Mouse (Mus musculus) urinary bladder, postnatal 25 days (tissue): Measurements from ENCODE around the gene Chpt1.
A peak's percentile ranks its signal among the peaks of the same experiment; 100 is the strongest.
"Not testable (repeated sequence)": the region's sequence is repeated elsewhere in the genome, so short reads cannot be mapped to it uniquely, and the experiment has no call there.

Source experiments
- DNase-seq: peaks from one replicate; pipeline ENCODE4 v3.0.0; 2022; ENCODE audit warnings: low spot score

Gene Chpt1

DNA sequence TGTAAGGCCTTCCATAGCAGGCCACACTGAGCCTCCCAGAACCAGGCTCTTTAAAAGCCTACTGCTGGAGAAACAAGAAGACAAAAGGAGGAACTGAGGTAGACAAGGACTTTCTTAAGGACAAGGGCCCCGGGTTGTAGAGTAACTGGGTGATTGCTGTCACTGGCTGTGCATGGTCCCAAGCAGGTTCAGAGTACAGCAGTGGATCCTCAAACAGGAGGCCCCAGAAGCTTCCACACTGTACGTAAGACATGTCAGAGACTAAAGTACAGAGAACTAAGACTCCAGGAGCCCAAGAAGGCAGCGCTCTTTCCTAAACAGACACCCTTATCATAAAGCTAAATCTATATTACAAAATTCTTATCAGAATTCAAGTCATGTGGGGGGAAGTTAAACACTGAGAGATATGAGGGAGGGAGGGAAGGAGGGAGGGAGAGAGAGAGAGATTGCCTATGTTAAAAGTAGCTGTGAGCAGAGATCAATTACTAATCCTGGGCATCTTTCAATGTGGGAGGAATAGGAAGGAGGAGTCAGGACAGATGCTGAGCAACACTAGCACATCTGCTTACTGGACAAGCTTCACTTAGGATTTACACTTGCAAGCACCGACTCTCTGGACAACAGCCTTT lies 8.8 kb downstream of the Chpt1 start:
- DNase-seq: no peak

DNA sequence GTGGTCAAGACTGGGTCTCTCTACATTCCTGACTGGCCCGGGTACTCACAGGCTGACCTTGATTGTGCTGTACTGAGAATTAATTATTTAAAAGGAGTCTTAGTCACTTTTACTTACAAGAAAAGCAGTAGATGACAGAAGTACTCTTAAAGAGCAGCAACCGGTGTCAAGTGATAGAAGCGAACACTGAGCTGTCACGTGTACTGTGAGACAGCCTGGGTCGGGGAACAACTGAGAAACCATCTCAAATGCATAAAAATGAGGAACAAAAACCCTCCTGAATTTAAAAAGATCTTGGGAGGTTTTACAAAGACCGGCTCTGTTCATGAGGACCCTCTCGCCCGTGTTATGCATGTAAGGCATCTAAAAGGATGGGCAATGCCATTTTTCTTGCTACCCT lies 11.2 kb downstream of the Chpt1 start:
- no peak for DNase-seq

DNA sequence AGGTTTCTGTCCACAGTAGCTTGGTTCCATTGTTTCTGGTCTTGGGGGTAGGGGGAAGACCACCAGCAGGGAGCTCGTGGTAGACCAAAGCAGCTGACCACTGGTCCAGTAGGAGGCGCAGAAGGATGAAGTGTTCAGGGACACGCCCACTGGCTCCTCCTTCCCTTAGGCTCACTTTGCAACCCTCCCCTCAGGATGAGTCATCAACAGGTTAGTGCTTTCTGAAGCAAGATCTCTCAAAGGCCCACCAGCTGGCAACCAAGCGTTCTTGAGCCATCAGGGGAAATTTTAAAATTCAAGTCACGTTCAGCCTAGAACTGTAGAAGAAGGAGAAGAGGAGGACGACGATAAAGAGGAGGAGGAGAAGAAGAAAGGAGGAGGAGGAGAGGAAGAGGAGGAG lies 12.2 kb downstream of the Chpt1 start:
- no peak for DNase-seq

DNA sequence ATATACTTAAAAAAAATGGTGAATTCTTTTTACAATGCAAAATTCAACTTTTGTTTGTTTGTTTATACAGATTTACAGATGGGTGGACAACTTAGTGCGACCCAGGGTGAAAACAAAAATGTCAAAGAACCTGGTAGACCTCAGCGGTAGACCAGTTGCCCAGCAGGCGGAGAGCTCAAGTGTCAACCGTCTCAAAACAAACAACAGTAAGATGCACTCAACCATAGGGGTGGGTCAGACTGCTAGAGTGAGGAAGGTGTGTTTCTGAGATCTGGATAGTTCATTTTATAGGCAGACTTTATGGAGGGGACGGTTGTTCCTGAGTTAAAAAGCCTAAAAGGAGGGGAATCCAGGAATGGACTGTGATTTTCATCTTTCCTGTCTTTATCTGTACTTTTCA lies 15.2 kb downstream of the Chpt1 start:
- no peak for DNase-seq

DNA sequence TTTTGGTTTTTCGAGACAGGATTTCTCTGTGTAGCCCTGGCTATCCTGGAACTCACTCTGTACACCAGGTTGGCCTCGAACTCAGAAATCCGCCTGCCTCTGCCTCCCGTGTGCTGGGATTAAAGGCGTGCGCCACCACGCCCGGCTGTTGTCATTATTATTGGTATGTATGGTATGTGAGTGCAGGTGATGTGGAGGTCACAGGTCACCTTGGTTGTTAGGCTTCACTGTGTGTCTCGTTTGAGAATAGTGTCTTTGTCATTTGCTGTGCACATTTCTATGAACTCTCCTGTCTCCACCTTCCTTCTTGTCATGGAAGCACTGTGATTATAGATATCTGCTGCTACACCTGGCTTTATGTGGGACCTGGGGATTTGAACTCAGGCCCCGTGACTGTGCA lies 21.0 kb downstream of the Chpt1 start:
- DNase-seq: not testable (repeated sequence)

DNA sequence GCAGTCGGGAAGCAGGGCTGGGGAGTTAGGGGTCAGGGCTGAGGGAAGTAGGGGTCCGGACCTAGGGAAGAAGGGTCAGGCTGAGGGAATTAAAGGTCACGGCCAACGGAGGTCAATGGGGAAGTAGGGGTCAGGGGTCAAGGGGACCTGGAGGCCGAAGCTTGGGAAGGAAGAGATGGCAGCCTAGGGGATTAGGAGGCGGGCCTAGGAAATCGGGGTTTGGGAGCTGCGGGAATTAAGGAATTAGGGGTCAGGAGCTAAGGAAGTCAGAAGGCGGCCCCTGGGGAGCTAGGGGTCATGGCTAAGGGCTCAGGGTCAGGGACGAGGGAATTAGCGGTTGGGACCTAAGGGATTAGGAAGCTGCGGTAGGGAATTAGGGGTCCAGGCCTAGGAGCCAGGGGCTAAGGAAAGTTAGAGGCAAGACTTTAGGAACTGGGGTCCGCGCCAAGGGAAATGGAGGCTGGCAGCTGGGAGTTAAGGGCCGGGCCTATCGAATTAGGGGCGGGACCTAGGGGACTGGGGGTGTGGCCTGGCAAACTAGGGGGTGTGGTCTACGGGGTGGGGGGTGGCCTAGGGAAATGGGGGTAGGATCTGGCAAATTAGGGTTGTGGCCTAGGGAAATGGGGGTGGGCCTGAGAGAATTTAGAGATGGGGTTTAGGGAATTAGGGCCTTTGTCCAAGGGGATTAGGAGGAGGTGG lies 43.6 kb downstream of the Chpt1 start:
- no peak for DNase-seq

DNA sequence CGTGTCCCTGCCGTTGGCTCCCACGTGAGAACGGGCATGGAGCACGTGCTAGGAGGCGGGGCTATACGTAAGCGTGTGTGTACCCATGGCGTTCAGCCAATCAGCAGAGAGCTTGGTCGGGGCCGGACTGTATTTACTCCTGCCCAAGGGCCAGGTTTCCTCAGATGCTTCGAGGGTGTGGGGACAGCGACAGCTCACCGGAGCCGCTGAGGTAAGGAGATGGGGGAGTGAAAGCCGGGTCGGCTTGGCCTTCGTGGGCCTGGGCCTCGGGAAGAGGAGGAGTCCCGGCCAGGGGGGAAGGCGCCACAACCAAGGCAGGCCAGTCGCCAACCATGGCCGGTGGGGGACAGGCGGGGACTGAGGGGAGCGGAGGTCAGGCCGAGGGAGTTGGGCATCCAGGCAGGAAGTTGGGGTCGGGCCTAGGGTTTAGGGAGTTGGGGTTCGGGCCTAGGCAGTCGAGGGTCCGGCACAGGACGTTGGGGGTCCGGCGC lies 44.3 kb downstream of the Chpt1 start, which contains the start of gene Sycp3:
Sycp3 (plus strand) TSS at position 68 of the 491 bp plus-strand sequence.
- no peak for DNase-seq

DNA sequence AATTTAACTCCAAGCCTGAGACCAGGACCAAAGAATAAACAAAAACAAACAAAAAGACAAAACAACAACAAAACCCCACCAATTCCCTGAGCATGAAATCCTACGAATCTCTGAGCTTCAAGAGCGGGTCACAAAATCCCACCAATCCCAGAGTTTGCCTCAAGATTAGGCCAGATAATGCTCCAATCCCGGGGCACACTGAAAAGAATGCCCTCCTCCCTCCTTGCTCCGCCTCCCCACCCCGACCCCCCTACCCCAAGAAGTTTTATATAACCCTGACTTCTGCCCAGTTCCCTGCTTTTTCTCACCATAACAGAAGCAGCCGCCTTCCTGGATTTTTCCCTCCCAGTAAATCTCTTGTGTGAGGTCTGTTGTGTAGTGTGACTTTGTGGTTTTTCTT lies 46.1 kb downstream of the Chpt1 start:
- no peak for DNase-seq

DNA sequence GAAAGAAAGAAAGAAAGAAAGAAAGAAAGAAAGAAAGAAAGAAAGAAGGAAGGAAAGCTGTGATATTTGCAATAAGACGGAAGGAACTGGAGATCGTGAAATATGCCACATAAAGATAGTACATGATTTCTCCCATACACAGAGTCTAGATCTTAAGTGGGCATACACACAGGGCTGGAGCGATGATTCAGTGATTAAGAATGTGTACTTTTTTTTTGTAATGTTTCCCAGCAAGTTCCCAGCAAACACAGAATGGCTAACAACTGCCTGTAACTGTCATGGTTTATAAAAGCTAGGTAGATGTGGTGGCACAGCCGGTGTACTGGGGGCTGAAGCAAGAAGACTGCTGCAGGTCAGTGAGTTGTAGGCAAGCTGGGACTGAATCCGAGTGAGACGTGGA lies 51.9 kb downstream of the Chpt1 start:
- DNase-seq: no peak

DNA sequence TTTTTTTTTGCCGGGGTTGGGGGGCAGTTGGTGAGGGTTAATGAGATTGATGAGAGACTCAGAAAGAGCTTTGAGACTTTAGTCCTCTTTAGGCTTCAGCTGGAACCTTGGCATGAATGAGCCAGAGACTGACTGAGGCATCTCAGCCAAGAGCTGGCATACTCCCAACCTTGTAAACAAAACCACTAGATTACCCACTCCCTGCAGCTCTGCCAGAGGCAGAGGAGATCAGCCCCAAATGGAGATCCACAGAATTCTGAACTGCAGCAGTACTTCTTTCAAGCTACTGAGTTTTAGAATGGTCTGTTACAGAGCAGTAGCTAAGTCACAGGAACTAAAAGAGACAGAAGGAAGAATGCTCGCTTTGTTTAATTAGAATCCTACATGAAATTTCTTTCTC lies 52.7 kb downstream of the Chpt1 start:
- DNase-seq: no peak

DNA sequence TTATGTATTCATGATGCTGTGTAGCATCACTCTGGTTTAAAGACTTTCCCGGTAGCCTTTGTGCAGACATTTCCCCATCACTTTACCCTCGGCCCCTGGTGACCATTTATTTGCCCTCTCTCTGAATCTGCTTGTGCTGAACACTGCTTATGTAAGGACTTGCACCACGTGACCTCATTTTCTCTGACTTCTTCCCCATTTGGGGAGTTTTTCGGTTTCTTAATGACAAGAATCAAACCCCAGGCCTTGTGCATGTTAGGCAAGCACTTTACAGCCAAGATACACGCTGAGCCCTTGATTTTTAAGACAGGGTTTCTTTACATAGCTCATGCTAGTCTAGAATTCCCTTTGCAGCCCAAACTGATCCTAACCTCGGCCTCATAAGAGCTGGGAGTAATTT lies 62.6 kb downstream of the Chpt1 start:
- no peak for DNase-seq

DNA sequence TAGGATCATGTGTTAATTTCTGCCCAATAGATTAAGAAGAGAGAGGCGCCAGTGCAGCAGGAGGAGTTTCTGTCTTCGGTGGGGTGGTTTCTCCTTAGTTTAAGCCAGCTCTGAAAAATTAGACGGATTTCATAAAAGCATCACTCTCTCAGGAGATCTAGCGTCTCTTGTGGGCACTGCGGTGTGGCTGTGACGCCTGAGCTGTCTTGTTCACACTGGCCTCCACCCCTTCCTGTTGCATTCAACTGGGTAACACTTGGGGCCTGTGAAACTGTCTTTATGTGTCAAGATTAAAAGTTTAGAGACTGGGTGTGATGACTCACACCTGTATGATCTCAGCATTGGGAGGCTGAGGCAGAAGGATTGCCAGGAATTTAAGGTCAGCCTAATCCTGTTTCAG lies 75.9 kb downstream of the Chpt1 start:
- no peak for DNase-seq

DNA sequence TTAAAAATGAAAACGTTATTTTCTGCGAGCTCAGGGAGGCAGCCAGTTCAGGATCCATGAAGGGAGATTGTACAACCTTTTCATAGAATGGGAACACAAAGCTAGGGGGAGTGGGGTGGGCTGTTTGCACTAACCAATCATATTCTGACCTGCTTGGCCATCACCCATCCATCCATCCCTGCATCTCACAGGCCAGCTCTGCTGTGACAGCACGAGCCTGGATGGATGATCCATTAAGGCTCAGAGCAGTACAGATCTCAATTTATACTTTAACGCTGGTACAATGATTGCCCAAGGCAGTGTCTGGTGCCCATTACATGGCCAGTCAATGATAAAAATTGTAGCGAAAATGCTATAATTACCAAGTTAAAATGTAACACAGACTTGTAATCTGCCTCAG lies 77.0 kb downstream of the Chpt1 start:
- DNase-seq: no peak

DNA sequence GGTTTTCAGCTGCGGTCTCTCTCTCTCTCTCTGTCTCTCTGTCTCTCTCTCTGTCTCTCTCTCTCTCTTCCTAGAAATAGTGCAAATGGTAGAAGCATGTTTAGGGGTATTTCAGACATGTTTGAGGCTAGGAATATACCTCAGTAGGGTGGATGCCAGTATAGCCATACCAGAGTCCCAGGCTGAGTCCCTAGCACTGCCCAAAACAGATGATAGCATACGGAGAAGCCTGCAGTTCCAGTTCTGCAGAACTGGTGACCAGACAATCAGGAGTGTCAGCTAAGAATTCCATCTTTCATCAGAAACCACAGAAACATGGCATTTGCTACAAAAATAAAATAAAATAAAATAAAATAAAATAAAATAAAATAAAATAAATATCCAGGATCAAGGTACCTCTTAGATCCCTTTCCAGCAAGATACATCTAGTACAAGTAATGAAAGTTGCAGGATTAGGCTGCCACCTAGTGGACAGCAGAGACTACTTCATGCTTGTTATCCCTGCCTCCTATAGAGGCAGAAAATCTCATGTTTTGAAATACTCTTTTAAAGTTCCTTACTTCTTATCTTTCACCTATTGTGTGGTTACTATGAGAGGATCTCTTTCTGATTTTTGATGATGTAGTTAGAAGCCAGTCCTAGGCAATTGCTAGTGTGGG lies 77.6 kb downstream of the Chpt1 start:
- DNase-seq: peak; percentile 39

DNA sequence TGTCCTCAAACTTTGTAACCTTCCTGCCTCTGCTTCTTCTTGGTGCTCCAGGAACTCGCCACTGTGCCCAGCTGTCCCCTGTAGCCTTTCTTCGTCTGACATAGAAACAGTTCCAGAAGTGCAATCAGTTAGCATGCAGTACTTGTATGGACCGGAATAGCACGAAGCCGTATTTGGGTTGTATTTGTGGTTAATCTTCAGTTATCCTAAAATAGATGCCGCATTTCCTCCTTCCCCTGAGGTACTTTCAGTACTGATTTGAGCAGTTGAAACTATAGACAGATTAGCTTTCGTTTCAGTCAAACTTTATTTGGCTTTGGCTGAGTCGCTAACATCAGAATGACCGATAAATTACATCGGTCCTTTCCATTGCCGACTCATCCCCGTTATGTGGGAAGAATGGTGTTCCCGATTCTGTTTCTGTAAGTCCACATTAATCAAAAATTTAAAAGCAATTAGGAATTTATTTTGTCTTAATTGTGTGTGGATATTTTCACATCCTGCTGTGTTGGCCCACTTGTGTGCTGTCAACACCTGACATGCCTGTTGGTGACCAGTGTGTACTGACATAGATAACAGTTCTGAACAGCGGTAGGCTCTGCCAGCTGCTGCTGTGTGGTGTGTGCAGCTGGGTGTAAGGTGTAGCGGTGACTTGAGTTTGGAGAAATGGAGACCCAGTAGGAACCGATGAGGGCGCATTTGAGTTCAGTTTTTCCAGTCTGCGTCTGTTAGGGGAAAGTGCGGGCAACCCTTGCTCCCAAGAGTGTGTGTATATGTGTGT lies 83.0 kb downstream of the Chpt1 start:
- no peak for DNase-seq

DNA sequence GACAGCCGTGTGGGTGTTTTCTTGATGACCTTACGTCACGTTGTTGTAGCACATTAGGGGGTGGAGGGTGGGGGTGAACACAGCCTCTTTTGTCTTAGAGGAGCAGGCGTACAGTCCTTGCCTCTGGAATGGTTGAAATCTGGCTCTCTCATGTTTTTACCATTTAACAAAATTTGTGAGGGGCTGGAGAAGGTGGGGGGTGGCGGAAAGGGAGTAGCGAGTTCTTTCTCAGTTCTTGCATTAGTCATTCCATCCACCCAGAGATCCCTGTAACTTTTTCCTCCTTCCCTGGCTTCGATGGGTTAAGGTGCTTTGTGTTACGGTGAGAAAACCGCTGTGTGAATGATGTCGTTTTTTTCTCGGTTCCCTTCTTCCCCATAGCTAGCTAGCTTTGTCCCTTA lies 83.7 kb downstream of the Chpt1 start:
- no peak for DNase-seq

DNA sequence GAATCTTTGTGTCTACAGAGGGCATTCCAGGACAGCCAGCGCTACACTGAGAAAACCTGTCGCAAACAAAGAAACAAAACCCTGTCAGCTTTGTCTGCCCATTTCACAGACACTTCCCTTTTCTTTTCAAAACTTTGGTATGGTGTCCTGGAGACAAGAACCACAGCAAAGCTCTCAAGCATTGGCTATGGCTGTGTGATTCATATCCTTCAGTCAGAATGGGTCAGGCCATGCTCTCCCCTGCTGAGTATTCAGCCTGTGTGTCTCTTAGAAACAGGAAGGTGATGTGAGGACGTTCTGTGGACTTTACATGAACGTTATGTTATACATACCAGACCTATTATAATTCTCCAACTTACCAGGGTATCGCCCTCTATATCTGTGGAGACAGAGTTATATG lies 86.2 kb downstream of the Chpt1 start:
- DNase-seq: no peak

DNA sequence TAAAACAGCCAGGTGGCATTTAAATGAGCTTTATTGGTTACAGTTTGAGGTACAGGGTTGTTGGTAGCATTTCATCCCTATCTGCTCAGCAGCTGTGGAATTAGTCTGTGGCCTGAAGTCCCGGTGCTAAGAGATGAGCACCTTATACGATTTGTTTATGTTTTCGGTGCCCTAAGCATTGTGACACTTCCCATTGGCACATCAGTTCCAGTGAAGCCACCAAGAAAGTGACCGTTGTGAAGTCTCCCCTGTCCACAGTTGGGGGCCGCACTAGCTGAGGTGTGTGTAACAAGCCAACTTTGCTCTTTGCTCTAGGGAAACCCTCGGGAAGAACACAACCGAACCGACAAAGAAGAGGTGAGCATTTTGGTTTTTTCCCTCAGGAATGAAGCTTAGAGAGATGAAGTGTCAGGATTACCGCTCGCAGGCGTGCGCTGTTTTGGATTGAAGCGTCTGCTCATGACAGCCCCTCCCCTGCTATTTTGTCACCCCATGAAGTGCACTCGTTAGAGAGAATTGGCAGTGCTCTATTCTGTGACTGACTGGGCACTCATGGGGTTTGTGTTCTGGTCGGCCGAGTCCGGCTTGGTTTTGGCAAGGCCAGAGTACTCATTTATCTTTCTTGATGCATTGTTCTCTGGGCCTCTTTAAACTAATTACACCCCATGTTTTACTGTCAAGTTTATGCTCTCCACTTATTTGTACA lies 91.4 kb downstream of the Chpt1 start:
- DNase-seq: no peak

DNA sequence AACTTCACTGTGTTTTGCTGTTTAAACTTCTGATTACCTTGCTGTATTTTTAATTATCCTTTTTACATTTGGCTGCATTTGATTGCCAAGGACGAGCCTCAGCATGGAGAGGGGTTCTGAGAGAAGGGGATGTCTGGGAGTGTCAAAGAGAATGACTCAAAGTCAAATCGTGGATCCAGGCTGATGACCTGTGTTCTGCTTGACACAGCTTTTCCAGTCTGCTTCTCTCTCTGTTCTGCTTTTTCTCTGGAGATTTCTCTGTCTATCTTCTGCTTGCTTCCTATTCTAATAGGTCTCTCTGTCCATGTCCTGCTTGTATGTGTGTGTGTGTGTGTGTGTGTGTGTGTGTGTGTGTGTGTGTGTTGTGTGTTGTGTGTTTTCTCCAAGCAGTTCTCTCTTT lies 94.1 kb downstream of the Chpt1 start:
- no peak for DNase-seq

DNA sequence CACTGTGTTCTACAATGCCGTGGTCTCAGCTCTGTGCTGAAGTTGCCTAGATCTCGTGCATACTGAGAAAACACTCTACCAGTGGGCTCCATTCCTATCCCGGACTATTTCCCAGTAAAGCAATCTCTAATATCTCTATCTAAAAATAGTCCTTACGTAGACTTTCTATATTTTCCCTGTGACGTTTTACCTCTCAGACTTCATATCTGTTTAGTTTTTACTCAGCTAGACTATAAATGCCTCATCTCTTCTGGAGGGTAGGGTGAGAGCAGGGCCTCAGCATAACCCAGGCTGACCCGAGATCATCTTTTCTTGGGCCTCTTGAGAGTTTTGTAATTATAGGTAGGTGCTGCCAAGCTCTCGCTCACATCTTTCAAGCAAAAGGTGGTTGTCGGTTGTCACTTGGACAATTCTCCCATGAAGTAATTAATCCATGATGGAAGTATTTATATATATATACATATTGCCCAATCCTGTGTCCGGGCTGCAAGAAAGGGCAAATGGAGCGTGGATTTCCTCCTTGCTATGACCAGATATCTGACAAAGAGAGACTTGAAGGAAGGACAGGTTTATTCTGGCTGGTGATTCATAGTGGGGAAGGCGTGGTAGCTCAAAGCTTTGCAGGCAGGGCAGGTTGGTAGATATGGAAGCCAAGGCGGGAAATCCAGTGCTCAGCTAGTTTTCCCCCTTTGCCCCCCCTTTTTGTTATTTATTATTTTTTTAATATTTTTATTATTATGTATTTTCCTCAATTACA lies 95.8 kb downstream of the Chpt1 start:
- DNase-seq: no peak

DNA sequence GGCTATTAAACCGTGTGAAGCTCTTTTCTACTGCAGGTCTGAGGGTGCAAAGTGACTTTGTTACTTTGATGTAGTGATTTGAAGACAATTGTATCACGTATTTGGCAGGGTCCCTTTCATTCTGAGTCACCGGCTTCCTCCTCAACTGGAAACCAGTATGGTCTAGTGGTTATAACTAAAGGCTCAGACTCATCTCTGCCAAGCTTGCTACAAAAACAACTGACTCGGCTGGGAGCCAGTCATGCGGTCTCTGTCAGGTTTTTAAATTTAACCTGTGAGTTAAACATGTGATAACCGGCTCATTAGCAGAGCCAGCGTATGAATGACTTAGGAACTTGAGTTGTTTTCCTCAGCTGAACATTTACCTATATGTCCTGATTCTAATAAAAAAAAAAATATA lies 98.1 kb downstream of the Chpt1 start:
- DNase-seq: no peak
